Mouse (Mus musculus) cerebellum, adult (tissue): ENCODE measurements around the gene Cdkn1b.

Source experiments
- ATAC-seq: cut with Nextera tagmentation; 2 replicates; pipeline ENCODE4 v1.9.2; 2017; ENCODE audit warnings: mild to moderate bottlenecking, moderate library complexity, mixed read lengths; ENCODE audit not compliant: insufficient number of reproducible peaks, low FRiP score, low TSS enrichment

Gene Cdkn1b

GRCm38 (mm10) chr6:134898095-134898965, 21.9 kb upstream of the Cdkn1b start, which contains the start of gene Gpr19:
Gene Gpr19, minus strand, starts transcription at chr6:134898578.
- peak; percentile 93 for ATAC-seq

GRCm38 (mm10) chr6:134903368-134903767, 16.8 kb upstream of the Cdkn1b start:
- no peak for ATAC-seq

GRCm38 (mm10) chr6:134903891-134904884, 16.0 kb upstream of the Cdkn1b start:
- no peak for ATAC-seq

DNA sequence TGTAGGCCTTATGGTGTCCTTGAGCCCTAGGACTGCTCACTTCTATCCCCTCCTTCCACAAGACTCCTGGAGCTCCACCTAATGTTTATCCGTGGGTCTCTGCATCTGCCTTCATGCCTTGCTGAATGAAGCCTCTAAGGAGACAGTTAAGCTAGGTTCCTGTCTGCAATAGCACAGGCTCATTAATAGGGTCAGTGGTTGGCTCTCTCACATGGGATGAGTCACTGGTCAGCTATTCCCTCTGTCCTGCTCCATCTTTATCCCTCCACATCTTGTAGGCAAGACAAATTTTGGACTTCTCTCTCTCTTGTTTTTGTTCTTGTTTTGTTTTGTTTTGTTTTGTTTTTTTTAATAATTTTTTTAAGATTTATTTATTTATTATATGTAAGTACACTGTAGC, 14.4 kb upstream of the Cdkn1b start:
- ATAC-seq: no peak

- no peak for ATAC-seq
Observed at GRCm38 (mm10) chr6:134914523-134914922, 5.7 kb upstream of the Cdkn1b start.

GRCm38 (mm10) chr6:134916641-134917040, 3.6 kb upstream of the Cdkn1b start:
- no peak for ATAC-seq

DNA sequence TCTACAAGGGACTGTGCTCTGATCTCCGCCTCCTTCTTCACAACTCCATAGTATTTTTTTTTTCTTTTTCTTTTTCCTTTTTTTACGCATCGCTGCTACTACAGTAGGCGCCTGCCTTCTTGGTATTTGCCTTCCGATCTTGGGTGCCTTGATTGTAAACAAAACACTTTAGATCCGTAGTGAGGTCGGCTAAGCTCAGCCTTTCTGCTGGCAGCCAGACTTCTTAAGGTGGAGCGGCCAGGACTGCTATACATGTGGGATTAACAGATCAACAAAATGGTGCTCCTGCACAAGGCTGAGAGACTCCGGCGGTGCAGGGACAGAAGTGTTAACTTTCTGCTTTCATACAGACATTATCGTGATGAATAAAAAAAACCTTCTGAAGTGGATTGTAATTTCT, 3.1 kb upstream of the Cdkn1b start:
- ATAC-seq: no peak

DNA sequence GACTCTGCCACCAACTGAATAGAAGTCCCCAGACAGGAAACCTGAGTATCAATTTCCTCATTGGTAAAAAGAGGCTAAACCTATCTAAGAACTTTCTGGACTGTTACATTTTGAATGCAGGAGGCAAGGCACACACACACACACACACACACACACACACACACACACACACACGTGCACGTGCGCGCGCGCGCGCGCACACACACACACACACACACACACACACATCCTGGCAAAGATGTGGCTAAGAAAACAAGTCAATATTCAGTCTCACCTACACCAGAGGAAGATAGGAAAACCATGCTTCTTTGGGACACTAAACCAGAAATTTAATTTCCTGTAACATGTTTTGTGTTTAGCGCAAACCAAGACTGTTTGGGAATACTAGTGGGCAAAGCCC, 1.4 kb upstream of the Cdkn1b start:
- ATAC-seq: no peak

GRCm38 (mm10) chr6:134919511-134920189, 551 bp upstream of the Cdkn1b start:
- ATAC-seq: peak; percentile 2; the same call in 1 of the 2 replicates

DNA sequence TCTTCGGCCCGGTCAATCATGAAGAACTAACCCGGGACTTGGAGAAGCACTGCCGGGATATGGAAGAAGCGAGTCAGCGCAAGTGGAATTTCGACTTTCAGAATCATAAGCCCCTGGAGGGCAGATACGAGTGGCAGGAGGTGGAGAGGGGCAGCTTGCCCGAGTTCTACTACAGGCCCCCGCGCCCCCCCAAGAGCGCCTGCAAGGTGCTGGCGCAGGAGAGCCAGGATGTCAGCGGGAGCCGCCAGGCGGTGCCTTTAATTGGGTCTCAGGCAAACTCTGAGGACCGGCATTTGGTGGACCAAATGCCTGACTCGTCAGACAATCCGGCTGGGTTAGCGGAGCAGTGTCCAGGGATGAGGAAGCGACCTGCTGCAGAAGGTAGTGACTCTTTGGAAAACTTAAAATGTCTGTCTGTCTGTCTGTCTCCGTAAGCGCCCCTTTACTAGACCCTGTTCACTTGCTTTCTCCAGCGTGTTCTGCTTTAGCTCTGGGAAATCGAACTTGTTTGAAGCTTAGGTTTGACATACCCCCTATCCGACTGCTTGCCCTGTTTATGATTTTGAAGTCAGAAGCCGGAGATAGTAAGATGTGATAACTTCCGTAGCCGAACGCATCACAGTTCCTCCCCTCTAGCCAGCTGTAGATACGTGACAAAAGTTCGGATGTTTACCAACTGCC, 953 bp downstream of the Cdkn1b start:
- peak; percentile 23; the same call in 1 of the 2 replicates for ATAC-seq

- ATAC-seq: no peak
Observed at GRCm38 (mm10) chr6:134921695-134922510, 1.7 kb downstream of the Cdkn1b start.

- ATAC-seq: no peak
Observed at GRCm38 (mm10) chr6:134922511-134923195, 2.5 kb downstream of the Cdkn1b start.

DNA sequence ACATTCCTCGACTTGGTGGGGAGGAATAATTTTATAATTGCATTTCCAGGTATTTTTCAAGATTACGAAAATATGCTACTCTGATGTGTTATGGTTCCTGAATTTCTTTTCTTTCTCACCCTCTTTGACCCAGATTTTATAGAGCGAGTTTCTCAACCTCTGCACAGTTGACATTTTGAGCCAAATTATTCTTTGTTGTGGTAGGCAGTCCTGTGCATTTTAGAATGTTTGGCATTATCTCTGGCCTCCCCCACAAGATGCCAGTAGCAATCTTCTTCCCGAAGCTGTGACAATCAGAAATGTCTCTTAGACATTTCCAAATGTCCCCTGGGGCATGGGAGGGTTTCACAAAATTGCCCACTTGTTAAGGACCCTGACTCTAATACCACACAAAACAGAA, 3.5 kb downstream of the Cdkn1b start:
- ATAC-seq: no peak

- no peak for ATAC-seq
Observed at GRCm38 (mm10) chr6:134924262-134924661, 4.1 kb downstream of the Cdkn1b start.

DNA sequence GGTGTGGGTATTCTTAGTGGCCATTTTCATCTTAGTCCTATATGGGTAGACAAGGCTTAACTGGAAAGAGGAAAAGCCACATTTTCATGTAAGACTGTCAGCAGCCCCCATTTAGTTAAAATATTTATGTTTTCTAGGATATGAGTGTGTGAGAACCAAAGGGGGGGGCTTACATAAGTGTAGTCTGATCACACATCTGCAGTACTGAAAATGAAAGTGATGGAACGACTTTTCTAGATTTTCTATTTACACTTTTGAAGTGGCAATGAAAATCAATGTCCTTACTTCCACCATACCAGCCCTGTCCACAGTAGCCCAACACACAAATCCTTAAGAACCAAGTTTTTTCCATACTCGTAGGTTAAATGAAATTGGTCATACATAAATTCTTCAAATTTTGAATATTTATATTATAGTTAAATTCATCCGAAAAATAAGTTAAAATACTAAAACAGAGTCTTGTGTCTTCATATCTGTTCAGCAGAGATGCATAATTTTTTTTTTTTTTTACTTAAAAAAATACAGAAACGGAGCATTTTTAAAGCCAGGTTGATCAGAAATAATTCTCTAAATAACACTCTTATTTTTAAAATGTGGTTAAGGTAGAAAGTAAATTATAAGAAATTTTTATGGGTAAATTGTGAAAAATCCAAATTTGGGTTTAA, 5.6 kb downstream of the Cdkn1b start:
- no peak for ATAC-seq

- no peak for ATAC-seq
Observed at GRCm38 (mm10) chr6:134926338-134926705, 6.1 kb downstream of the Cdkn1b start.

DNA sequence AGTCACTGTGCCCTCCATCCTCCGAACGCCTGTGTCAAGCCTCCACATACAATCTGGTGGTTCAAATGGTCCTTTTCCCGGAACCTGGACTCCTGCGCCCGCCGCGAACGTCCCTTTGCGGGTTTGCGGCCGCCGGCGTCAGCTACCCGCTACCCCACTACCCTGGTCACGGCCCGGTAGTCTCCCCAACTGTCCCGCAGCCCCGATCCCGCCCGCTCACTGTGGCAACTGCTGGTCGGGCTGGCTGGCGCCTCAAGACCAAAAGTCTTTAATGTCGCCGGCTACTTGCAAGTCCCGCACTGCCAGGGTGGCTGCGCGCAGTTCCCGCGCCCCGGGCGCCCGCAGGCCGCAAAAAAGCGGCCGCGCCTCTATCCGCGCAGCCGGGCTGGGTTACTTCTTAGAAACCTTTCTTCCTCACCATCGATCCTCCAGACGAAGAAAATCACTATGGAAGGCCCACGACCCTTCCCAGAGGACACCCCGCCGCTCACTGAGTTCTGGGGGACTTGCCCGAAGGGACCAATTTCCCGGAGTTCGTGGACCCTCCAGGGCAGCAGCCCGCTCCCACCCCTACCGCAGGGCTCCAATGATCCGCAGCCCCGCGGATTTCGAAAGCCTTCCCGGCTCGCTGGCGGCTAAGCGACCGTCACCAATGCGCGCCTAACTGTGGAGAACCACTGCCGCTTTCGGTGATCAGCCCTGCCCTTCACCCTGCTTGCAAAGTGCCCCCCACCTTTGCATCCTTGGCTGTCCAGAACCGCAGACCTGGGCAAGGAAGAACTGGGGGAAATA, 6.8 kb downstream of the Cdkn1b start:
- peak; percentile 6; the same call in 1 of the 2 replicates for ATAC-seq
